Mouse (Mus musculus) C2C12 (cell line): ENCODE measurements at regions not wholly inside any gene's neighbourhood (a gene's known extent, or its start where the extent isn't known, plus 50 kb on each side); places are given as distances from the start of the nearest gene placed in this dataset.

ENCODE experiments used
- CEBPB ChIP-seq: IDR thresholded peaks from one replicate; pipeline ENCODE4 v1.6.1; 2011; ENCODE audit warnings: low read depth, mild to moderate bottlenecking, control low read depth, moderate library complexity
- CTCF ChIP-seq: IDR thresholded peaks from one replicate; pipeline ENCODE4 v1.5.1; 2011; ENCODE audit not compliant: control insufficient read depth, insufficient read depth, insufficient read length
- MAX ChIP-seq: IDR thresholded peaks from one replicate; pipeline ENCODE4 v1.6.1; 2011; ENCODE audit warnings: mild to moderate bottlenecking, control low read depth
- MYOD1 ChIP-seq: IDR thresholded peaks from one replicate; pipeline ENCODE4 v1.6.1; 2011; ENCODE audit warnings: low read depth; ENCODE audit not compliant: control insufficient read depth, insufficient read length
- USF1 ChIP-seq: IDR thresholded peaks from one replicate; pipeline ENCODE4 v1.6.1; 2011; ENCODE audit warnings: low read depth, mild to moderate bottlenecking, control low read depth, moderate library complexity

DNA sequence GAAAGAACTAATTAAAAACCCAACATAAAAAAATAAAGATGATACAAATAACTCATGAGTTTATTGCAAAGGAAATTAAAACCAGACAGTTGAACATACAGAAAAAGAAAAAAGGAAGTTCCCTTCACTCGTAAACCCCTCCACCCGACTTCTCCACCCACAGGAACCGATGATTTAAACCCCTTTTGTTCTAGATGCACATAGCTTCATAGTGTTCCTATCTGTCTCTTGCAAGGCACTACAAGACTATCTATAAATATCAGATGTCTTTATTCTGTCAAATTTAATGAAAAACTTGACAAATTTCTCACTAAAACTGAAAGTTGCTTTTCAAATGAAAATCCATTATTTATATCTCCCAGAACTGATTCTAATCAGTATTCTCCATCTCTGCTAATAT is 100.2 kb downstream of the Kctd12 start:
- TF ChIP-seq USF1 (no peak), MAX (no peak), CEBPB (no peak), CTCF (no peak), MYOD1 (no peak)
